Mouse (Mus musculus): ENCODE results near the gene Mpo. TPM values are rescaled to one million over a fixed set of nuclear protein-coding genes. Genes with fewer than 3 reads are reported as not detected.

Mpo gene
- polyA plus RNA-seq, 1 experiment from 2014 or later = 2.9 TPM

GRCm38 (mm10) chr11:87821502-87821901 is 28.1 kb downstream of the Mpo start:
- ATAC-seq = no peak
- H3K27ac ChIP-seq = no peak overlapping the region
- H3K27me3 ChIP-seq (replicated peaks) = 0 out of 2 replicates have a peak, but pooled peaks cover 4% of the 10 kb centered on the region
- WGBS = 51% methylated on average over 5 of the region's 5 CpGs
- no peaks in the 10 kb centered on the region for H3K36me3 ChIP-seq
- no peak overlapping the region for H3K4me3 ChIP-seq (replicated peaks)
- 0 out of 2 replicates have a peak, but pooled peaks cover 5% of the 10 kb centered on the region for H3K4me1 ChIP-seq (replicated peaks)
- H3K9ac ChIP-seq = no peak overlapping the region
- H3K9me3 ChIP-seq = no peaks in the 10 kb centered on the region
- no peak overlapping the region for H3K4me2 ChIP-seq (replicated peaks)

GRCm38 (mm10) chr11:87828239-87828900 is 35.0 kb downstream of the Mpo start, which contains the start of gene Lpo:
Gene Lpo (minus strand): TSS chr11:87828289.
- no peak within 1 kb of the TSS for H3K27ac ChIP-seq
- H3K4me3 ChIP-seq (replicated peaks) = no peak within 1 kb of the TSS
- no peak for ATAC-seq
- H3K36me3 ChIP-seq = no peaks in the 10 kb centered on the region
- no peaks in the 10 kb centered on the region for H3K4me1 ChIP-seq (replicated peaks)
- H3K27me3 ChIP-seq (replicated peaks) = no peaks in the 10 kb centered on the region
- no peak within 1 kb of the TSS for H3K4me2 ChIP-seq (replicated peaks)
- no peaks in the 10 kb centered on the region for H3K9me3 ChIP-seq
- WGBS = 50% methylated on average over 10 of the region's 10 CpGs
- H3K9ac ChIP-seq = no peak within 1 kb of the TSS

DNA sequence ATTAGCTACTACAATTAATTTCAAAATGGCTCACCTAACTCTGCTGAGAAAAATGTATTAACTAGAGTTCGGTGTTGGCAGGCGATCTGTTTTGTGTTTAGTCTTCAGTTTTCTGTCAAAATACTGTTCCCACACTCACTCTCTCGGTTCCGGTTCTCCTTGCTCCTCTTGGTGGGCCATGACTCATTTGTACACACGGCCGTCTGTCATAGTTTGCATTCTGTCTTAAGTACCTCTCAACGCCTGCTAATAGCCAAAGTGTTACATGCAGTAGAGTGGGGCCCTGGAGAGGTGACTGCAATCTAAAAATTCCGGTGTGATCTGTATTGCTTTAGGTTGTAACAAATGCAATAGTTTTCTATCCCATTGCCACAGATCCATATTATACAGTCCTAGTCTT is 47.3 kb downstream of the Mpo start:
- H3K27me3 ChIP-seq (replicated peaks) = no peaks in the 10 kb centered on the region
- 74% methylated on average over 8 of the region's 8 CpGs for WGBS
- no peak overlapping the region for H3K4me3 ChIP-seq (replicated peaks)
- H3K27ac ChIP-seq = no peak overlapping the region
- H3K36me3 ChIP-seq = no peaks in the 10 kb centered on the region
- H3K9ac ChIP-seq = no peak overlapping the region
- H3K4me1 ChIP-seq (replicated peaks) = no peaks in the 10 kb centered on the region
- ATAC-seq = no peak
- no peaks in the 10 kb centered on the region for H3K9me3 ChIP-seq
- no peak overlapping the region for H3K4me2 ChIP-seq (replicated peaks)

DNA sequence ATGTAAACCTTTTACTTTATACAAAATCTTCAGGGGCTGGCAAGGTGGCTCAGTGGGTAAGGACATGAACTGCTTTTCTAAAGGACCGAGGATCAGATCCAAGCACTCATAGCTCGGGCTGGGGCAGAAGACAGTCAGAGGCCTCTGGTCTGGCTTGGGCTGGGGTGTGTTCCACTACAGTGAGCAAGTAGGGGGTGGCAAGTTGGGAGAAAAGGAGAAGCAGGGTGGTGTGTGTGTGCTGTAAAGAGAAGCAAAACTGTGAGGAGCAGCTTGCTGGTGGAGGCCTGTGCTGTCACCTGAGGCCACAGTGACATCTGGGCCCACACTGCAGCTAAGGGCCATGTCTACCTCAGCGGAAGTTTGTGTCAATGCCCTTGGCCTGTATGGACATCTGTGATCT is 48.1 kb downstream of the Mpo start:
- Histone ChIP-seq H3K9me3 (no peaks in the 10 kb centered on the region), H3K36me3 (no peaks in the 10 kb centered on the region), H3K4me2 (replicated peaks) (no peak overlapping the region), H3K4me3 (replicated peaks) (no peak overlapping the region), H3K4me1 (replicated peaks) (no peaks in the 10 kb centered on the region), H3K27ac (no peak overlapping the region), H3K9ac (no peak overlapping the region), H3K27me3 (replicated peaks) (no peaks in the 10 kb centered on the region)
- WGBS = 82% methylated on average over 3 of the region's 3 CpGs
- ATAC-seq = no peak

DNA sequence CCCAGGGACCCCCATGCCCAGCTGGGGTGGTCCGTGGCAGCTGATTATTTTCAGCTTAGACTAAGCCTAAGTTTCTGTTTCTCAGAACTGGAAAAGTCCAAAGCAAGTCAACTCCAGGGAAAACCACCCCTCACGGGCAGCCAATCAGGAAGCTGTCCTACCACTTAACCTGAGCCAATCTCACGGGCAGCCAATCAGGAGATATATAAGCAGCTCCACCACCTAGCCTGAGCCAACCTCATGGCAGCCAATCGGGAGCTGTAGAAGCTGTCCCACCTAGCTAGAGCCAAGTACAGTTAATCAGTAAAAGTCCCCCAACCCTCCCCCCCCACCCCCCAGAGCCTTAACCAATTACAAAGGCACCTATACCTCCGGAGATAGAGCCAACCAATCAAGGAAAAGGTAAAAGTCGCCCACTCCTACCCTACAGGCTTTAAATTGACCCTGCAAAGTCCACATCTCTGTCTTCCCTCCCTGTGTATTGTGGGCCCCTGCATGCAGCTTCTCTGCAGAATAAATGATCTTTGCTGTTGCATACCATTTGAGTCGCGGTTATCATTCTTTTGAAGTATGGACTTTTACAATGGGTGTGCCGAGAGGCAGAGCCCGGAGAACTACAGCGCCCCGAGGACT is 53.7 kb downstream of the Mpo start:
- WGBS = 60% methylated on average over 12 of the region's 12 CpGs
- peak overlapping the region; percentile 12; the same call in 1 of the 2 replicates for H3K4me2 ChIP-seq (replicated peaks)

DNA sequence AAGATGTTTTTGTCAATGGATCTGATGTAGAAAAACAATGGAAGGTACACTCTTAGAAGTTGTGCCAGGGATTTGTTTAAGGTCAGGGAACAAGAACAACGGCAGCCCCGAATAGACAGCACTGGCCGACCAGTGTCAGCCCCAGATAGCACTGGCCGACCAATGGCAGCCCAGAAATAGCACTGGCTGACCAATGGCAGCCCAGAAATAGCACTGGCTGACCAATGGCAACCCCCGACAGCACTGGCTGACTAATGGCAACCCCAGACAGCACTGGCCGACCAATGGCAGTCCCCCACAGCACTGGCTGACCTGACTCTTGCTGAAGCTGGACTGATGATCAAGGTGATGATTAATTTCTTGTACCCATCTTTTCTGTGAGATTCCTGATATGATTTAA is 54.5 kb downstream of the Mpo start:
- WGBS = 68% methylated on average over 6 of the region's 6 CpGs
- Histone ChIP-seq H3K27ac (no peak overlapping the region), H3K9me3 (no peaks in the 10 kb centered on the region), H3K27me3 (replicated peaks) (no peaks in the 10 kb centered on the region), H3K4me2 (replicated peaks) (no peak overlapping the region), H3K9ac (no peak overlapping the region), H3K4me1 (replicated peaks) (no peaks in the 10 kb centered on the region), H3K4me3 (replicated peaks) (no peak overlapping the region), H3K36me3 (no peaks in the 10 kb centered on the region)
- ATAC-seq = no peak

More for the DNA sequence above, 53.7 kb downstream of the Mpo start:
- H3K9ac ChIP-seq = no peak overlapping the region
- peak overlapping the region; percentile 40; the same call in 1 of the 2 replicates for H3K27ac ChIP-seq
- no peak overlapping the region for H3K4me3 ChIP-seq (replicated peaks)
- no peaks in the 10 kb centered on the region for H3K9me3 ChIP-seq
- H3K4me1 ChIP-seq (replicated peaks) = no peaks in the 10 kb centered on the region
- no peaks in the 10 kb centered on the region for H3K36me3 ChIP-seq
- peak; percentile 94 for ATAC-seq
- H3K27me3 ChIP-seq (replicated peaks) = no peaks in the 10 kb centered on the region

DNA sequence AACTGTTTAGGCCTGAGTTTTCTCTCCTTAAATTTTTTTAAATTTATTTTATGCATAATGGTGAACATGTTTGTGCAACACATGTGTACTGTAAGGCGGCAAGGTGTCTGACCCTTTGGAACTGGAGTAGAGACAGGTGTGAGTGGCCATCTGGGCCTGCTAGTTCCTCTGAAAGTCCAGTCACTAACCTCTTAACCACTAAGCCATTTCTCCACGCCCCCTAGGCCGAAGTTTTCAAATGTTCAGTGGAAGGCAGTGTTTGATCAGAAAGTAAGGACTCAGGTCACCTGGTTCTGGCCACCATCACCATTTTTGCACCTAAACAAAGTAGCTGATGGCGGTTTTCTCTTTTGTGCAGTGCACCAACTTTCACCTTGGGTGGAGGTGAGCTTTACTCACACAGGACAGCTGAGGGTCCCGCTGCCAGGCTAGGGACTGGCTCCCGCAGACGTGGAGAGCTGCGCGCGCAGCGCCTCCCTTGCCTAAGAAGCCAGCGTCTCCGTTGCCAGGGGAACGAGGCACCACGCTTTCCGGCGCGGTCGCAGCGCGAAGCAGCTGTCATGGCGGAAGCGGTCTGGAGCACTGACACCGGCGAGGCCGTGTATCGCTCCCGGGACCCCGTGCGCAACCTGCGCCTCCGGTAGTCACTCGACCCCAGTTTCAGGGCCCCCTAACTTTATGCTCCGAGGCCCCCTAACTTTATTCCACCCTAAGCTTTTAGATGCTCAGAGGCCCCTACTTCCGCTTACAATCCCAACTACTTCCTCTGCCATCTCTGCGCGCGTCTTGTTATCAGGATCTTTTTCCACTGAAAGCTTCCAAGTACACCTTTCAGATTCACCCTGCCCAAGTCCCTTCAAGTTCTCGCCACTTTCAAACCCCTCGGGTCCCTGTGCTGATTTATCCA is 59.6 kb downstream of the Mpo start, which contains the start of gene Mks1:
Gene Mks1 (plus strand): TSS at position 526 of the 907 bp plus-strand sequence.
- peak within 1 kb of the TSS; percentile 66; the same call in 1 of the 2 replicates for H3K27ac ChIP-seq
- H3K27me3 ChIP-seq (replicated peaks) = no peaks in the 10 kb centered on the region
- peak within 1 kb of the TSS; percentile 64 for H3K4me3 ChIP-seq (replicated peaks)
- H3K4me2 ChIP-seq (replicated peaks) = peak within 1 kb of the TSS; percentile 85
- H3K9me3 ChIP-seq = no peaks in the 10 kb centered on the region
- peak within 1 kb of the TSS; percentile 51 for H3K9ac ChIP-seq
- WGBS = 4% methylated on average over 40 of the region's 40 CpGs
- 0 out of 2 replicates have a peak, but pooled peaks cover 2% of the 10 kb centered on the region for H3K36me3 ChIP-seq
- peak; percentile 97 for ATAC-seq
- H3K4me1 ChIP-seq (replicated peaks) = peaks cover 3% of the 10 kb centered on the region

GRCm38 (mm10) chr11:87853597-87853954 is 60.2 kb downstream of the Mpo start:
- Histone ChIP-seq H3K4me1 (replicated peaks) (peaks cover 3% of the 10 kb centered on the region), H3K4me2 (replicated peaks) (peak overlapping the region; percentile 85), H3K36me3 (0 out of 2 replicates have a peak, but pooled peaks cover 6% of the 10 kb centered on the region), H3K27ac (peak overlapping the region; percentile 66; the same call in 1 of the 2 replicates), H3K4me3 (replicated peaks) (peak overlapping the region; percentile 64), H3K9me3 (no peaks in the 10 kb centered on the region), H3K27me3 (replicated peaks) (no peaks in the 10 kb centered on the region), H3K9ac (peak overlapping the region; percentile 51)
- ATAC-seq = peak; percentile 46
- WGBS = 34% methylated on average over 8 of the region's 8 CpGs

MicroRNA genes within 50 kb of the gene (microRNA counts, 519-probe panel; counts per million panel counts)
- microRNA mmu-miR-142-3p = 3,546 counts per million, percentile 87 among the panel's probes with 10 or more counts
- 3,414 counts per million, percentile 84 among the panel's probes with 10 or more counts for microRNA mmu-miR-142-5p

Other genes starting within 250 kb of the Mpo start
- not detected in 2 replicates for gene Gm11492, start 226.9 kb upstream of the Mpo start, polyA plus RNA-seq (2015; fragmentation: Nextera tagmentation; extraction: Ambion mirVana)
- gene Sept4, start 224.7 kb upstream of the Mpo start, polyA plus RNA-seq (2015; fragmentation: Nextera tagmentation; extraction: Ambion mirVana) = 24.9 and 25.0 TPM in 2 replicates
- 26.9 and 27.6 TPM in 2 replicates for gene Mtmr4, start 201.4 kb upstream of the Mpo start, polyA plus RNA-seq (2015; fragmentation: Nextera tagmentation; extraction: Ambion mirVana)
- 0.15 and 0.29 TPM in 2 replicates for gene Hsf5, start 176.4 kb upstream of the Mpo start, polyA plus RNA-seq (2015; fragmentation: Nextera tagmentation; extraction: Ambion mirVana)
- 14.1 and 14.7 TPM in 2 replicates for gene Rnf43, start 130.9 kb upstream of the Mpo start, polyA plus RNA-seq (2015; fragmentation: Nextera tagmentation; extraction: Ambion mirVana)
- gene Supt4a, start 56.0 kb upstream of the Mpo start, polyA plus RNA-seq (2015; fragmentation: Nextera tagmentation; extraction: Ambion mirVana) = 117 and 121 TPM in 2 replicates
- gene Tspoap1, start 33.0 kb upstream of the Mpo start, polyA plus RNA-seq (2015; fragmentation: Nextera tagmentation; extraction: Ambion mirVana) = 0.96 and 1.5 TPM in 2 replicates
- 0.05 TPM in 1 of 2 replicates, not detected in the other for gene Lpo, start 34.7 kb downstream of the Mpo start, polyA plus RNA-seq (2015; fragmentation: Nextera tagmentation; extraction: Ambion mirVana)
- gene Mks1, start 59.6 kb downstream of the Mpo start, polyA plus RNA-seq (2015; fragmentation: Nextera tagmentation; extraction: Ambion mirVana) = 10.2 and 10.5 TPM in 2 replicates
- gene Epx, start 82.0 kb downstream of the Mpo start, polyA plus RNA-seq (2015; fragmentation: Nextera tagmentation; extraction: Ambion mirVana) = 0.14 and 0.16 TPM in 2 replicates
- not detected in 2 replicates for gene Olfr462, start 98.7 kb downstream of the Mpo start, polyA plus RNA-seq (2015; fragmentation: Nextera tagmentation; extraction: Ambion mirVana)
- gene Olfr463, start 103.8 kb downstream of the Mpo start, polyA plus RNA-seq (2015; fragmentation: Nextera tagmentation; extraction: Ambion mirVana) = not detected in 2 replicates
- not detected in 2 replicates for gene Olfr464, start 127.4 kb downstream of the Mpo start, polyA plus RNA-seq (2015; fragmentation: Nextera tagmentation; extraction: Ambion mirVana)
- gene Dynll2, start 194.0 kb downstream of the Mpo start, polyA plus RNA-seq (2015; fragmentation: Nextera tagmentation; extraction: Ambion mirVana) = 27.7 and 27.8 TPM in 2 replicates